In genomic region chr3:135579179-135579578, GRCm38 (mm10) we compare ENCODE assay signal across 10 mouse cellular contexts.
DNase-seq lines count a peak whose midpoint lies in the region; ATAC-seq and TF ChIP-seq lines count a peak whose summit lies in the region.
"Had no signal": no experiment of that assay in that cellular context is flagged by ENCODE, and none has a peak within 500 bp of the region (broad histone marks: within the 10 kb centered on the region; RNA-seq: fewer than 3 reads in every experiment).

No protein-coding gene starts in this region.

- 22% methylated on average over 4 of the region's 4 CpGs for WGBS in heart, adult 2 months
- 49% methylated on average over 4 of the region's 4 CpGs for WGBS in heart, embryonic 12.5 days
- 48% methylated on average over 4 of the region's 4 CpGs for WGBS in cerebellum, adult 2 months

- dilution Hi-C loops in CH12.LX (cut with MboI; ENCODE audit: extremely low pct_ligation_motif_present, extremely low pct_unique_long_range_greater_than_20kb, low sequenced_read_pairs): no loop called here

- no peaks in the 10 kb centered on the region for H3K79me2 ChIP-seq in heart, adult 2 months (replicated peaks; ENCODE audit: control insufficient read depth, insufficient read depth, low read length)
- H3K79me2 ChIP-seq in CH12.LX (replicated peaks; ENCODE audit: control insufficient read depth, extremely low read depth, insufficient read depth, poor library complexity, severe bottlenecking): no peaks in the 10 kb centered on the region

- H3K4me1 ChIP-seq in heart, adult 2 months (ENCODE audit: control insufficient read depth, insufficient read depth, low read length): peaks cover 13% of the 10 kb centered on the region
- H3K4me1 ChIP-seq in CH12.LX (ENCODE audit: control insufficient read depth in 1 of 2, insufficient read depth in 2 of 2): peaks cover 22 to 51% of the 10 kb centered on the region in 2 experiments
- peaks cover 46% of the 10 kb centered on the region for H3K4me1 ChIP-seq in heart, embryonic 12.5 days (replicated peaks)
- H3K4me1 ChIP-seq in cerebellum, adult 2 months (ENCODE audit: control insufficient read depth, insufficient read depth, low read length): peaks cover 8% of the 10 kb centered on the region

- TF ChIP-seq RAD21 in CH12.LX (IDR thresholded peaks at IDR 0.05; ENCODE audit: low read depth, low read length): no peak

- ATAC-seq in heart, embryonic 12.5 days (ENCODE audit: insufficient number of reproducible peaks, low FRiP score): peak; percentile 61; the same call in 1 of the 2 replicates
- peak; percentile 19; the same call in 1 of the 2 replicates for ATAC-seq in megakaryocyte, adult 5-6 weeks (ENCODE audit: poor library complexity, severe bottlenecking)

- peaks cover 6% of the 10 kb centered on the region for H3K9me3 ChIP-seq in CH12.LX (replicated peaks; ENCODE audit: low read length)
- H3K9me3 ChIP-seq in heart, embryonic 12.5 days (replicated peaks): no peaks in the 10 kb centered on the region

- peak; percentile 57 to 60 for DNase-seq in heart, adult 2 months
- no peak for DNase-seq in heart, postnatal 36 days
- DNase-seq in CH12.LX (ENCODE audit: extremely low read depth): peak; percentile 48
- no peak for DNase-seq in adrenal gland, postnatal 25 days
- DNase-seq in left cerebral cortex, postnatal 36 days (ENCODE audit: low spot score in 2 of 2): no peak
- DNase-seq in cerebellum, adult 2 months: no peak
- DNase-seq: lung, adult 18-20 months; midbrain, embryonic 14.5 days had no signal

- no peak for TF ChIP-seq POLR2A in heart, adult 2 months (IDR thresholded peaks at IDR 0.05; ENCODE audit: insufficient read depth, low read depth, low read length)
- no peak for TF ChIP-seq POLR2A in CH12.LX (IDR thresholded peaks at IDR 0.05; ENCODE audit: low read depth, low read length)
- TF ChIP-seq POLR2A in cerebellum, adult 2 months (IDR thresholded peaks at IDR 0.05; ENCODE audit: borderline replicate concordance, insufficient read depth, low read length): no peak

- H3K4me2 ChIP-seq in CH12.LX (ENCODE audit: insufficient read depth, low read depth, poor library complexity, severe bottlenecking): no peak overlapping the region
- no peak overlapping the region for H3K4me2 ChIP-seq in heart, embryonic 12.5 days

- H3K27ac ChIP-seq in heart, adult 2 months: peak overlapping the region; percentile 54
- H3K27ac ChIP-seq in CH12.LX (ENCODE audit: insufficient read depth, low read depth): no peak overlapping the region
- H3K27ac ChIP-seq in heart, embryonic 12.5 days (ENCODE audit: poor library complexity, severe bottlenecking): peak overlapping the region; percentile 87
- H3K27ac ChIP-seq in cerebellum, adult 2 months (ENCODE audit: insufficient read depth, low read length): no peak overlapping the region

- H3K36me3 ChIP-seq in heart, adult 2 months (ENCODE audit: control insufficient read depth, insufficient read depth, low read length): no peaks in the 10 kb centered on the region
- peaks cover 4 to 11% of the 10 kb centered on the region in 2 experiments for H3K36me3 ChIP-seq in CH12.LX (replicated peaks in 1 of 2; ENCODE audit: control insufficient read depth in 1 of 2, insufficient read depth in 1 of 2, low read length in 1 of 2)
- peaks cover 8% of the 10 kb centered on the region for H3K36me3 ChIP-seq in heart, embryonic 12.5 days

- no peaks in the 10 kb centered on the region for H3K27me3 ChIP-seq in heart, adult 2 months (ENCODE audit: control insufficient read depth, insufficient read depth, low read length)
- no peaks in the 10 kb centered on the region for H3K27me3 ChIP-seq in CH12.LX (replicated peaks)
- no peaks in the 10 kb centered on the region for H3K27me3 ChIP-seq in heart, embryonic 12.5 days (replicated peaks)
- H3K27me3 ChIP-seq in cerebellum, adult 2 months (ENCODE audit: control insufficient read depth, insufficient read depth, low read length): no peaks in the 10 kb centered on the region

- H3K9ac ChIP-seq in heart, adult 2 months (ENCODE audit: low read depth, low read length): no peak overlapping the region
- no peak overlapping the region for H3K9ac ChIP-seq in CH12.LX (ENCODE audit: insufficient read depth, low read depth)
- no peak overlapping the region for H3K9ac ChIP-seq in heart, embryonic 12.5 days

- TF ChIP-seq EP300 in heart, adult 2 months (IDR thresholded peaks at IDR 0.05; ENCODE audit: insufficient read depth, low read depth, low read length): no peak
- peak; percentile 34; the same call in 1 of the 2 replicates for TF ChIP-seq EP300 in CH12.LX (IDR thresholded peaks at IDR 0.05; ENCODE audit: low read length)

- H3K4me3 ChIP-seq in heart, adult 2 months: no peak overlapping the region
- no peak overlapping the region for H3K4me3 ChIP-seq in CH12.LX (replicated peaks in 1 of 3; ENCODE audit: low read depth in 2 of 3, low read length in 2 of 3, poor library complexity in 1 of 3)
- H3K4me3 ChIP-seq in heart, embryonic 12.5 days: no peak overlapping the region
- H3K4me3 ChIP-seq in cerebellum, adult 2 months (replicated peaks; ENCODE audit: insufficient read depth, low read depth, low read length): no peak overlapping the region

- intact Hi-C loops in heart, adult 2 months (cut with DNase I): no loop called here
- intact Hi-C loops in heart, postnatal 36 days (cut with DNase I): no loop called here
- intact Hi-C loops in left cerebral cortex, postnatal 36 days (cut with DNase I): no loop called here

- TF ChIP-seq CTCF in heart, adult 2 months (IDR thresholded peaks at IDR 0.05): no peak
- TF ChIP-seq CTCF in CH12.LX (conservative IDR thresholded peaks at IDR 0.05 in 1 of 2, IDR thresholded peaks at IDR 0.05 in 1 of 2; ENCODE audit: low read depth in 2 of 2, low read length in 2 of 2): no peak
- no peak for TF ChIP-seq CTCF in cerebellum, adult 2 months (IDR thresholded peaks at IDR 0.05; ENCODE audit: borderline replicate concordance, insufficient read depth, low read depth, low read length)

- in situ Hi-C loops in CH12.LX (cut with MboI; ENCODE audit: low pct_ligation_motif_present, low pct_unique_long_range_greater_than_20kb, low sequenced_read_pairs): no loop called here

TF ChIP-seq in CH12.LX, 34 proteins besides CTCF, POLR2A, EP300 and RAD21:
- no peak for TF ChIP-seq GABPA (IDR thresholded peaks at IDR 0.05; ENCODE audit: insufficient replicate concordance, low read depth, low read length)
- peak; percentile 36; the same call in 1 of the 2 replicates for TF ChIP-seq ELF1 (IDR thresholded peaks at IDR 0.05; ENCODE audit: low read depth, low read length)
TF ChIP-seq in CH12.LX: peak in this region for 1.

Comparison
In these comparisons a context has a peak if more than half of its experiments do, and no peak if none do; other contexts are left out.
1. DNase-seq: peak in heart, adult 2 months (2 of 2) and CH12.LX (single experiment); none in heart, postnatal 36 days (0 of 2), adrenal gland, postnatal 25 days (single experiment), left cerebral cortex, postnatal 36 days (0 of 2) and cerebellum, adult 2 months (0 of 2).
2. H3K27ac ChIP-seq: peak in heart, adult 2 months (single experiment) and heart, embryonic 12.5 days (single experiment); none in CH12.LX (single experiment) and cerebellum, adult 2 months (single experiment).